Mouse (Mus musculus) ES-Bruce4 (cell line): ENCODE measurements at regions not wholly inside any gene's neighbourhood (a gene's known extent, or its start where the extent isn't known, plus 50 kb on each side); places are given as distances from the start of the nearest gene placed in this dataset.

ENCODE experiments used
- CTCF ChIP-seq: IDR thresholded peaks from one replicate; pipeline ENCODE4 v1.8.1; 2011; ENCODE audit warnings: low read depth, low read length
- POLR2A ChIP-seq: IDR thresholded peaks from one replicate; pipeline ENCODE4 v1.8.1; 2011; ENCODE audit warnings: low read length; ENCODE audit not compliant: insufficient read depth

GRCm38 (mm10) chr14:24615776-24616175 lies 128.9 kb downstream of the Rps24 start:
- TF ChIP-seq POLR2A (no peak), CTCF (no peak)
